Mouse (Mus musculus) granulocyte monocyte progenitor cell, adult 5-6 weeks (primary cell): ENCODE results near the gene Afdn. TPM values are rescaled to one million over a fixed set of nuclear protein-coding genes. Genes with fewer than 3 reads are reported as not detected.
"Not testable (repeated sequence)": the region's sequence is repeated elsewhere in the genome, so short reads cannot be mapped to it uniquely, and the experiment has no call there.

Source experiments
- ATAC-seq: replicated peaks from 2 replicates; pipeline ENCODE4 v1.8.0; 2016; ENCODE audit warnings: mild to moderate bottlenecking, moderate TSS enrichment, inconsistent platforms; ENCODE audit not compliant: poor library complexity, severe bottlenecking
- total RNA-seq, 2 experiments: library from RNA; stranded (forward) in 1 of 2; stranded (reverse) in 1 of 2; fragments of 200-712, 200-1000 nt in 1 of 2; fragments of >200 nt in 1 of 2; fragmentation: Nextera tagmentation in 1 of 2; gene quantifications; 2 replicates each; pipeline ENCODE4 v1.2.3; 2014 to 2017

The Afdn gene
- total RNA-seq, 2 experiments from 2014 or later: 2.4 to 3.8 TPM

DNA sequence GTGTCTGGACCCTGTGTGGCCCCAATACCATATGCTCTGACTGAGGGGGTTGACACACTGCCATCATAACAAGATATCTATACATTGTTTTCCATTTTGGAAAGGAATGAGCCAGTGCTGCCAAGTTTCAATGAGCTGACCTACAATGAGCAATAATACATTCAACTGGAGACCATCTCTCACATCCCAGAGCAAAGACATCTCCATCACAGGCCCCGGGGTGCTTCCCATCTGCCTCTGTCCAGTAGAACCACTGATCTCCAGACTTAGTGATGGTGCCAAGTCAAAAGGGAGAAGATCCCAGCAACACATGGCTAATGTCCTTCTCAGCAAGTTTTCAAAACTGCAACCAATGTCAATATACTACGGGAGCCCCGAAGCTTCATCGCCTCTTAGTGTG lies 177.4 kb downstream of the Afdn start:
- ATAC-seq: no peak

DNA sequence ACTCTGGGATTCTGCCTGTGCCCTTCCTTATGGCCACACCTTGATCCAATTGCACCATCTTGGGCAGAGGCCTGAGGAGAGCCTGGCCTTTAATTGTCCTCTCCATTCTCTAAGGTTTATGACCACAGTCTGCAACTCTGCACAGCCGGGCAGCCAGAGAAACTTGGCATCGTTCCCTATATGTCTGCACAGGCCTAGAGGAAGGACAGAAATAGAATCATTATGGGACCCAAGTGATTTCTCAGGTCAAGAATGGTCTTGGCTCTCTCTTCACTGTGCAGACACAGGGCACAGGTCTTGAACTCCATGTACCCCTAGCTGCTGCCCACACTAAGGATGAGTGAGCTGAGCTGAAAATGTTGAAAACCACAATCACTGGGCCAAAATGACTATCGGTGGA lies 178.3 kb downstream of the Afdn start:
- no peak for ATAC-seq

DNA sequence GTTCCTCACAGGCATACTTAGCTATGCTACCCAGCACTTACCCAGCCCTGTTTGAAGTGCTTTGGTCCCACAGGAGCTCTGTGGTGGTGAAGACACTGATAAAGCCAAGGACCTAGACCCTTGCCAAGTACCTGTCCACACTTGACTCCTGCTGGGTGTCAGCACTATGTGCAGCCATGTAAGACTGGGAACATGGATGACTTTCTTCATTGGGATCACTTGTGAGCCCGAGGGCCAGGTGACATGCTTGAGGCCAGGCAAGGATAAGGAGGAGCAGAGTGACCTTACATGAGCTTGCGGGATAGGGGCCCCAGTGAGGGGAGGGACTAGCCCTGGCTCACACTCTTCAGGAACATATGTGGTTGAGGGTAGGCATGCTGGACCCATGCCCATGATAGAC lies 178.9 kb downstream of the Afdn start:
- not testable (repeated sequence) for ATAC-seq

DNA sequence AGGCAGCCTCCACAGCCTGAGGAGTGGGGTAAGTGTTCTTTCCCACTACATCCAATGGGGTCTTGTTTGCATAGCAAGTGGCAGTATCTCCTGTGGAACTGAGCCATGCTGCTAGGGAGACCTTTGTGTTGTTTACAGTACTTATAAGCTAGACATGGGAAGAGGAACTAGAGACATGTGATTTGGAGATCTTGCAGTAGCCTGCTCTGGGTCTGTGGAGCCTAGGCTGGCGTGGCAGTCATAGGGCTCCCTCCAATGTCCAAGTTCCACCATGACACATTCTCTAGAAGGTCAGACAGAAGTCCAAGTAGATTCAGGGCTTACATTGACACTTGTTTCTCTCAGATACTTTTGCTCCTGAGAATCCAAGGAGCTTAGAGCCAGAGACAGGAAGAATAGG lies 180.1 kb downstream of the Afdn start:
- no peak for ATAC-seq

DNA sequence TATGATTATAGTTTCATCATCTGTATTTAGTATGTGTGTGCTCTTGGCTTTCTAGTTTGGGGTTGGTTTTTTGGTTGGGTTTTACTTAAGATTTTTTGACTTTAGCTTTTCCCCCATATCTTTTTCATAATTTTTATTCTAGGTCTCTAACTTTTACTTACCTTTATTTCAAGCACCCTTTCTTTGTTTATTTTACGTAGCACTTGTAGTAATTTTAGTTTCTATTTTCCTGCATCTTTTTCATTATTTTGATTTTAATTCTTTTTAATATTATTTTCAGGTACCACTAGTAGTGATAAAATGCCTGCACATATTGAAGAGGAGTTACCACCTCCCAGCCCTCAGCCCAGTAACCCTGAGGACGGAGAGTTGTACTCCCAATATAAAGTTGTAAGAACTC lies 187.7 kb downstream of the Afdn start, which contains the start of gene Gm7168:
Gene Gm7168 (plus strand): TSS at position 301 of the 400 bp plus-strand sequence.
- not testable (repeated sequence) for ATAC-seq

DNA sequence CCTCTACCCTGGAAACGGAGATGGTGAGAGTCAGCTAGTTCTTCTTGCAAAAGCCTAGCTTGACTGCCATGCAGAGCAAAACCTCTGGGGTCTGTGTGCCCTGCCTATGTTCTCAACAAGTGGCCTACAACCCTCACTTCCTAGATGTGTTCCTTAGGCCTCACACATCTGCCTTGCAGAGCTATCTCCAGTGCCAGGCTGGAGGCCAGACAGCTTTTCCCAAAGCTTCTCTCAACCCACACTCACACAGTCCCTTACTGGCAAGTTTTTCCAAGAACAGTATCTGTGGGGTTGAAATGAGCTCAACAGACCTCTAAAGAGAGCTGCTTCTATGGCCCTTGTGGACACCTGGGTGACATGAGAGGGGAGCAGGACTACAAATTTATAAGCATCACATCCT lies 191.2 kb downstream of the Afdn start:
- ATAC-seq: not testable (repeated sequence)

Other genes with a start within 250 kb of the Afdn start
- not detected in 2 replicates for gene Tcte2, start 1.3 kb downstream of the Afdn start, total RNA-seq (2014; fragmentation: Nextera tagmentation)
- not detected in 2 replicates for gene Tcte2, start 1.3 kb downstream of the Afdn start, total RNA-seq (2017)
- not detected in 2 replicates for gene Gm7168, start 187.8 kb downstream of the Afdn start, total RNA-seq (2014; fragmentation: Nextera tagmentation)
- gene Gm7168, start 187.8 kb downstream of the Afdn start, total RNA-seq (2017): not detected in 2 replicates
- not detected in 2 replicates for gene Gm7356, start 243.2 kb downstream of the Afdn start, total RNA-seq (2014; fragmentation: Nextera tagmentation)
- gene Gm7356, start 243.2 kb downstream of the Afdn start, total RNA-seq (2017): not detected in 2 replicates